Comparison of ENCODE assay signal across 15 mouse cellular contexts in the genomic region with DNA sequence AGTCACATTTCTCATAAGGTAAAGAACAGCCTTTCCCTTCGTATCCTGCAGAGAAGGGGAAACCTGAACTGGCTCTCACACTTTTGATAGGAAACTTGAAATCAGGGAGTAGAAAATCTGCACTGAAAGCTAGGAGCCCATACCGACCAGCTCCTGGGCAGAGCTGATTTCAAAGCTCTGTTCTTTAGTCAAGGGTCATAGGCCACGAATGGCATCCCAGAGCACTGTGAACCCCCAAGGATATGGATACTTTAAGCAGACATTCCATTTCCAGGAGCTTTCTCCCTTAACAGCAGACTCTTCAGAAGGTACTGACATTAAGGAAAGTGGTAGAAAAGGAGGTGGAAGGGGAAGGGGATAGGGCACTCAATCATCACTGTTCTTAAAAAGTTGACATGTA.
"Had no signal": no experiment of that assay in that cellular context is flagged by ENCODE, and none has a peak within 500 bp of the region (broad histone marks: within the 10 kb centered on the region; RNA-seq: fewer than 3 reads in every experiment).

No protein-coding gene starts in this region.

- ATAC-seq: liver, embryonic 12.5 days; midbrain, embryonic 15.5 days had no signal

- H3K4me1 ChIP-seq: liver, embryonic 12.5 days; midbrain, embryonic 15.5 days; neural tube, embryonic 13.5 days; stomach, embryonic 15.5 days had no signal

- H3K4me2 ChIP-seq: limb, embryonic 15.5 days; liver, embryonic 12.5 days; lung, embryonic 14.5 days; midbrain, embryonic 11.5 days; midbrain, embryonic 15.5 days; neural tube, embryonic 13.5 days; stomach, embryonic 15.5 days had no signal

- H3K27ac ChIP-seq: left cerebral cortex, adult 2 months; limb, embryonic 15.5 days; liver, embryonic 12.5 days; midbrain, embryonic 15.5 days; neural tube, embryonic 13.5 days; stomach, embryonic 15.5 days had no signal

- H3K36me3 ChIP-seq: limb, embryonic 15.5 days; liver, embryonic 12.5 days; midbrain, embryonic 15.5 days; neural tube, embryonic 13.5 days; stomach, embryonic 15.5 days had no signal

- DNase-seq: kidney, postnatal 14 days; lung, embryonic 14.5 days; lung, postnatal 10 days; lung, postnatal 4 days; retina, postnatal 1 day; right cerebral cortex, postnatal 4 days; thymus, adult 2 months; thymus, postnatal 25 days had no signal

- H3K4me3 ChIP-seq: left cerebral cortex, adult 2 months; limb, embryonic 15.5 days; liver, embryonic 12.5 days; midbrain, embryonic 15.5 days; neural tube, embryonic 13.5 days; stomach, embryonic 15.5 days had no signal

- H3K27me3 ChIP-seq: liver, embryonic 12.5 days; midbrain, embryonic 15.5 days; neural tube, embryonic 13.5 days; stomach, embryonic 15.5 days had no signal

- H3K9me3 ChIP-seq: limb, embryonic 15.5 days; liver, embryonic 12.5 days; midbrain, embryonic 15.5 days; neural tube, embryonic 13.5 days; stomach, embryonic 15.5 days had no signal

- H3K9ac ChIP-seq: limb, embryonic 15.5 days; liver, embryonic 12.5 days; lung, embryonic 14.5 days; midbrain, embryonic 15.5 days; neural tube, embryonic 13.5 days; stomach, embryonic 15.5 days had no signal
